Comparison of ENCODE assay signal across 12 mouse cellular contexts in the genomic region with DNA sequence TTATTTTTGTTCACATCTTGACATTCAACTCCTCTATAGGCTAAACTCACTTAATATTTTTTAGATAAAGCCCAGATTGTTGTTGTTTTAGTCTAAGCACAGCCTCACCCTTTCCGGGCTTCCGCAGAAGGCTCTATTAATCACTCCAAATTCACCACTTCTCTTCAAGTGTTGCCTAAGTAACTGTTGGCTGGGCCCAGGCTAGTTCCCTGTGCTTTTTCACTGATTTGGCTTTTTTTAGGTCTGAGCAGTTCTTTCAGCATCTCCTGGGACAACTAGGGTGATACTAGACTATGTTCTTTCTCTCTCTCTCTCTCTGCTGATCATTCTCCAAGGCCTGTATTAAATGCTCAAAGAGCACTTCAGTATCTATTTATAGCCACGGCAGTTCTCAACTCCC.
DNase-seq lines count a peak whose midpoint lies in the region; ATAC-seq and TF ChIP-seq lines count a peak whose summit lies in the region.
"Had no signal": no experiment of that assay in that cellular context is flagged by ENCODE, and none has a peak within 500 bp of the region (broad histone marks: within the 10 kb centered on the region; RNA-seq: fewer than 3 reads in every experiment).

No protein-coding gene starts in this region.

- no peak for ATAC-seq in lung, embryonic 14.5 days (ENCODE audit: insufficient read depth)
- no peak for ATAC-seq in heart, embryonic 16.5 days (replicated peaks; ENCODE audit: extremely low read depth, insufficient read depth, low FRiP score)
- ATAC-seq in neural tube, embryonic 15.5 days (ENCODE audit: low FRiP score), result peak; percentile 84
- ATAC-seq in erythroid progenitor cell, adult 5-6 weeks (replicated peaks; ENCODE audit: low FRiP score, poor library complexity, severe bottlenecking), result no peak
- ATAC-seq: intestine, postnatal 0 days had no signal

- intact Hi-C loops in gastrocnemius, postnatal 14 days (cut with DNase I; ENCODE audit: low total_unique reads), result no loop called here

- H3K27ac ChIP-seq in lung, embryonic 14.5 days (ENCODE audit: low read depth), result no peak overlapping the region
- peak overlapping the region; percentile 9; the same call in 1 of the 2 replicates for H3K27ac ChIP-seq in heart, embryonic 16.5 days (ENCODE audit: low read length)
- H3K27ac ChIP-seq in neural tube, embryonic 15.5 days (replicated peaks), result 0 out of 2 replicates have a peak overlapping the region, but pooled peaks have one; percentile 45
- H3K27ac ChIP-seq: embryonic facial prominence, embryonic 15.5 days had no signal

- TF ChIP-seq CTCF in lung, embryonic 14.5 days (IDR thresholded peaks at IDR 0.05; ENCODE audit: low read depth), result no peak

- WGBS in lung, embryonic 14.5 days, result 45% methylated on average over 3 of the region's 3 CpGs
- WGBS in heart, embryonic 16.5 days, result 41% methylated on average over 3 of the region's 3 CpGs
- WGBS in neural tube, embryonic 15.5 days, result 57% methylated on average over 3 of the region's 3 CpGs

- H3K4me1 ChIP-seq in lung, embryonic 14.5 days (ENCODE audit: insufficient read depth), result no peaks in the 10 kb centered on the region
- H3K4me1 ChIP-seq in heart, embryonic 16.5 days (ENCODE audit: control insufficient read depth, insufficient read depth, low read length), result peaks cover 8% of the 10 kb centered on the region
- H3K4me1 ChIP-seq in neural tube, embryonic 15.5 days, result no peaks in the 10 kb centered on the region
- H3K4me1 ChIP-seq: embryonic facial prominence, embryonic 15.5 days had no signal

- no peaks in the 10 kb centered on the region for H3K36me3 ChIP-seq in lung, embryonic 14.5 days (ENCODE audit: insufficient read depth)
- H3K36me3 ChIP-seq in heart, embryonic 16.5 days (ENCODE audit: control insufficient read depth, insufficient read depth), result peaks cover 2% of the 10 kb centered on the region; the same call in 1 of the 2 replicates
- H3K36me3 ChIP-seq in neural tube, embryonic 15.5 days, result no peaks in the 10 kb centered on the region

- H3K27me3 ChIP-seq in lung, embryonic 14.5 days (ENCODE audit: insufficient read depth, low read length), result no peaks in the 10 kb centered on the region
- H3K27me3 ChIP-seq in heart, embryonic 16.5 days (ENCODE audit: control insufficient read depth, insufficient read depth, low read length), result no peaks in the 10 kb centered on the region
- H3K27me3 ChIP-seq in neural tube, embryonic 15.5 days (replicated peaks), result no peaks in the 10 kb centered on the region
- H3K27me3 ChIP-seq: CH12.LX; embryonic facial prominence, embryonic 15.5 days had no signal

- DNase-seq in gastrocnemius, adult 18-20 months (ENCODE audit: low spot score), result peak; percentile 28
- no peak for DNase-seq in gastrocnemius, postnatal 14 days
- DNase-seq in lung, embryonic 14.5 days, result peak; percentile 31
- DNase-seq in lung, postnatal 4 days, result no peak
- no peak for DNase-seq in yolk sac, embryonic 10.5 days (ENCODE audit: low spot score)
- DNase-seq: lung, postnatal 14 days had no signal

- H3K9ac ChIP-seq in lung, embryonic 14.5 days, result no peak overlapping the region
- no peak overlapping the region for H3K9ac ChIP-seq in heart, embryonic 16.5 days (ENCODE audit: low read length)
- no peak overlapping the region for H3K9ac ChIP-seq in neural tube, embryonic 15.5 days (replicated peaks)
- H3K9ac ChIP-seq: embryonic facial prominence, embryonic 15.5 days had no signal

- no peak overlapping the region for H3K4me3 ChIP-seq in lung, embryonic 14.5 days (ENCODE audit: low read depth, low read length)
- H3K4me3 ChIP-seq in heart, embryonic 16.5 days (ENCODE audit: low read length), result no peak overlapping the region
- H3K4me3 ChIP-seq in neural tube, embryonic 15.5 days (replicated peaks), result no peak overlapping the region
- H3K4me3 ChIP-seq: embryonic facial prominence, embryonic 15.5 days had no signal

- H3K4me2 ChIP-seq in lung, embryonic 14.5 days, result no peak overlapping the region
- H3K4me2 ChIP-seq in heart, embryonic 16.5 days (ENCODE audit: low read depth, low read length), result no peak overlapping the region
- H3K4me2 ChIP-seq in neural tube, embryonic 15.5 days, result no peak overlapping the region
- H3K4me2 ChIP-seq: embryonic facial prominence, embryonic 15.5 days had no signal

- H3K9me3 ChIP-seq in lung, embryonic 14.5 days (ENCODE audit: low read depth, low read length), result no peaks in the 10 kb centered on the region
- no peaks in the 10 kb centered on the region for H3K9me3 ChIP-seq in heart, embryonic 16.5 days (replicated peaks; ENCODE audit: control insufficient read depth, low read length)
- no peaks in the 10 kb centered on the region for H3K9me3 ChIP-seq in neural tube, embryonic 15.5 days (replicated peaks)
- H3K9me3 ChIP-seq: embryonic facial prominence, embryonic 15.5 days had no signal

Comparison
In these comparisons a context has a peak if more than half of its experiments do, and no peak if none do; other contexts are left out.
1. DNase-seq: peak in gastrocnemius, adult 18-20 months (single experiment) and lung, embryonic 14.5 days (single experiment); none in gastrocnemius, postnatal 14 days (single experiment), lung, postnatal 4 days (0 of 2) and yolk sac, embryonic 10.5 days (single experiment).